Mouse (Mus musculus): Measurements from ENCODE around the gene Zbtb18.

GRCm38 (mm10) chr1:177428338-177428737 is 13.8 kb upstream of the Zbtb18 start:
- TF ChIP-seq CTCF (IDR thresholded peaks at IDR 0.05; ENCODE audit: insufficient read depth, low read depth, low read length) (no peak), POLR2A (IDR thresholded peaks at IDR 0.05; ENCODE audit: insufficient read depth, low read depth, low read length) (no peak)

Measured in olfactory bulb, adult 2 months (tissue).